Mouse (Mus musculus) liver, adult 2 months (tissue): ENCODE results near the gene Frmd7. TPM values are rescaled to one million over a fixed set of nuclear protein-coding genes. Genes with fewer than 3 reads are reported as not detected.

Experiments used
- DNase-seq: peaks from one replicate; pipeline ENCODE4 v3.0.0-alpha.2; 2011; ENCODE audit warnings: low read depth, low spot score; ENCODE audit errors: extremely low read depth
- H3K27ac ChIP-seq: fragments of 200-500 bp; replicated peaks from 2 replicates; pipeline ENCODE4 v1.5.1; 2012; ENCODE audit warnings: low read depth, mild to moderate bottlenecking, control low read depth, inconsistent platforms, low read length; ENCODE audit not compliant: insufficient read depth
- H3K27me3 ChIP-seq: fragments of 200-500 bp; 2 replicates; pipeline ENCODE4 v1.6.1; 2012; ENCODE audit warnings: mild to moderate bottlenecking, moderate library complexity, low read length, inconsistent platforms; ENCODE audit not compliant: control insufficient read depth, insufficient read depth
- H3K36me3 ChIP-seq: fragments of 200-500 bp; 2 replicates; pipeline ENCODE4 v1.6.1; 2012; ENCODE audit warnings: low read length, inconsistent platforms; ENCODE audit not compliant: control insufficient read depth, insufficient read depth
- H3K4me1 ChIP-seq: fragments of 200-500 bp; 2 replicates; pipeline ENCODE4 v1.6.1; 2011; ENCODE audit warnings: low read length; ENCODE audit not compliant: control insufficient read depth, insufficient read depth
- H3K4me3 ChIP-seq: fragments of 200-500 bp; 2 replicates; pipeline ENCODE4 v1.5.1; 2011; ENCODE audit warnings: low read depth, mild to moderate bottlenecking, control low read depth, low read length, moderate library complexity; ENCODE audit not compliant: insufficient read depth
- H3K79me2 ChIP-seq: fragments of 200-500 bp; 2 replicates; pipeline ENCODE4 v1.6.1; 2012; ENCODE audit warnings: inconsistent platforms, mild to moderate bottlenecking, low read length, moderate library complexity; ENCODE audit not compliant: control insufficient read depth, insufficient read depth
- H3K9ac ChIP-seq: fragments of 200-500 bp; 2 replicates; pipeline ENCODE4 v1.6.1; 2012; ENCODE audit warnings: low read depth, mild to moderate bottlenecking, control low read depth, inconsistent platforms, low read length
- CTCF ChIP-seq: fragments of 200-500 bp; IDR thresholded peaks from 2 replicates; pipeline ENCODE4 v1.5.1; 2011; ENCODE audit warnings: low read depth, low read length, control low read depth
- POLR2A ChIP-seq: fragments of 200-500 bp; IDR thresholded peaks from 2 replicates; pipeline ENCODE4 v1.6.1; 2011; ENCODE audit warnings: low read length, control low read depth; ENCODE audit not compliant: insufficient read depth; ENCODE audit errors: extremely low read depth
- WGBS: fragments of 180-500 bp; shearing (Covaris S2); methylation state at CpG from one replicate; pipeline ENCODE4 v1.1.7; 2018; 5-methylcytosine and 5-hydroxymethylcytosine counted together
- polyA plus RNA-seq: library from polyadenylated mRNA; depleted of rRNA; stranded (reverse); fragments of >200 nt; gene quantifications from 2 replicates; pipeline ENCODE4 v1.2.3, GENCODE M21; 2012; rRNA removed
- total RNA-seq: library from RNA; depleted of rRNA; stranded (reverse); fragments of >200 nt; gene quantifications from 2 replicates; pipeline ENCODE4 v1.2.3, GENCODE M21; 2014; rRNA removed

The Frmd7 gene
- total RNA-seq, result 0.13 TPM in 1 of 2 replicates, not detected in the other
- polyA plus RNA-seq, result not detected in 2 replicates

DNA sequence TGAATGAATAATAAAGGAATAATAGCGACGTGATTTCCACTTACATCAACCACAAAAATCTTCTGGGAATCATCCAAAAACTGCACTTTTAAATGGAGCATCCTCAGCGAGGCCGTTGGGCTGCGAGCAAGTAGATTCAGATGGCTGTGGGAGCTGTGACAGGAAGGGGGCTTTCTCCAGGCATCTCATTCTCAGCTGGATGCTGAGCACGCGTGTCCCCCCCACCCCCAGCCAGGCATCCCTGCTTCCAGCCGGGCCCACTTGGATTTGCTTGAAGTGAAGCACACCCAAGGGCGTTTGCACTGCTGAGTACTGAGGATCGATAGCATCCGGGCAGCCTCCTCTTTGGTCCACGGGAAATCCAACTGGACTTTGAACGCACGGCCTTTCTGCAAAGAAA is at the start of gene Frmd7:
Gene Frmd7 (minus strand): TSS at position 101 of the 400 bp plus-strand sequence.
- no peak within 1 kb of the TSS for H3K4me3 ChIP-seq
- no peaks in the 10 kb centered on the region for H3K79me2 ChIP-seq
- DNase-seq, result peak; percentile 81
- no peak within 1 kb of the TSS for H3K9ac ChIP-seq
- no peaks in the 10 kb centered on the region; the same call in 1 of the 2 replicates for H3K4me1 ChIP-seq
- no peak within 1 kb of the TSS for H3K27ac ChIP-seq
- no peak for TF ChIP-seq CTCF
- TF ChIP-seq POLR2A, result no peak
- 25% methylated on average over 14 of the region's 14 CpGs for WGBS
- H3K36me3 ChIP-seq, result no peaks in the 10 kb centered on the region
- H3K27me3 ChIP-seq, result no peaks in the 10 kb centered on the region

DNA sequence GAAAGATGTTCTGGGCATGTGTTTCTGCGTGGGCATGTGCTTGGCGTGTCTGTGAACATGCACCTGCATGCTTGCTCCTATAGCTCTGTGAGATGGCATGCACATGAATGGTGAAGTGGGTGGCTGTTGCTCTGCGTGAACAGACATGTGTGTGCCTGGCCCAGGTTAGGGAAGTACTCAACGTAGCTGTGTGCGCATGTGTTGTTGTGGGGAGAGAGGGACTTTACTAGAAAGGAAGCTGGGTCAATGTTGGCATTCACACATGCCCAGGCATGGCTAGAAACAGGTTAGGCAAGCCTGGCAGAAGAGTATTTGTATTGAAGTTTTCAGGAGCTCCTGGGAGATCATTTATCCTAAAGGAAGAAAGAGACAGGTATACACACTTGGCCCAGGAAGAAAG is 48.8 kb upstream of the Frmd7 start:
- no peak for DNase-seq
- Histone ChIP-seq H3K4me1 (no peaks in the 10 kb centered on the region), H3K9ac (no peak overlapping the region), H3K79me2 (no peaks in the 10 kb centered on the region), H3K27me3 (no peaks in the 10 kb centered on the region), H3K36me3 (no peaks in the 10 kb centered on the region), H3K27ac (no peak overlapping the region), H3K4me3 (no peak overlapping the region)
- no peak for TF ChIP-seq POLR2A
- no peak for TF ChIP-seq CTCF
- WGBS, result 99% methylated on average over 5 of the region's 5 CpGs

DNA sequence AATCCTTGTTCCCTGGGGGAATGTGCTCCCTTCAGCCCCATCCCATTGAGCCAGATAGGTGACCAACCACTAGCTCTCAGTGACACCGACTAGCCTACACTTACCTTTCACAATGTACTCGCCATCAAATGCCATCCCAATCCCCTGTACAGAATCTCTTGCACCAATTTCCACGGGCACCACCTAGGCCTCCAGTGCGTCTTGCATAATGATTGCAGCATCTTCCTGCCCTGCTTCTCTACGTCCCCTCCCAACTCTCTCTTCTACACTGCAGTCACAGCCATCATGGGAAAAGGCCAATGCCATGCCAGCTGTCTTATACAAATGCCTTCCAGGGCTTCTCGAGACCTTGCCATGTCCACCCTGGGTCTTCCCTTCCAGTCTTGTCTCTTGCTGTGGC is 47.4 kb upstream of the Frmd7 start:
- no peak for DNase-seq
- Histone ChIP-seq H3K79me2 (no peaks in the 10 kb centered on the region), H3K27ac (no peak overlapping the region), H3K9ac (no peak overlapping the region), H3K4me1 (no peaks in the 10 kb centered on the region), H3K27me3 (no peaks in the 10 kb centered on the region), H3K36me3 (no peaks in the 10 kb centered on the region), H3K4me3 (no peak overlapping the region)
- WGBS, result 96% methylated on average over 6 of the region's 6 CpGs
- TF ChIP-seq POLR2A (no peak), CTCF (no peak)

DNA sequence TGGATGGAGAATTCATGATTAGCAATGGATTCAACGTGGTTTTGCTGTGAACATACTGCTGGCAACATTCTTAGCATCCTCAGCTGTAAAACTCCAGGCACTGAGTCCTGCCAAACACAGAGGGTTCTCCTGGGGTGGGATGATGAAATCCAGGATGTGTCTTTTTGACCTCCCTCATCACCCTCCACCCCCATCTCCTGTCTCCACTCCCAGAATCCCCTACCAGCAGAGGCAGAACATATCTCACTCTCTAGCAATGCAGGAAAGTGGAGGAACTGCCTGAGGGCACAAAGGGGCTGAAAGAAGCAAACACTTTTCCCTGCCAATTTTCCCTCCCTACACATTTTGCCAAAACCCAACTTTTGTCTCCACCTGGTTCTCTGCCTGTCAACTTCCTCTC is 46.1 kb upstream of the Frmd7 start:
- Histone ChIP-seq H3K27ac (no peak overlapping the region), H3K4me3 (no peak overlapping the region), H3K36me3 (no peaks in the 10 kb centered on the region), H3K27me3 (no peaks in the 10 kb centered on the region), H3K79me2 (no peaks in the 10 kb centered on the region), H3K9ac (no peak overlapping the region), H3K4me1 (no peaks in the 10 kb centered on the region)
- no peak for TF ChIP-seq POLR2A
- no peak for TF ChIP-seq CTCF
- WGBS, result 33% methylated on average over 1 of the region's 1 CpGs
- DNase-seq, result no peak

DNA sequence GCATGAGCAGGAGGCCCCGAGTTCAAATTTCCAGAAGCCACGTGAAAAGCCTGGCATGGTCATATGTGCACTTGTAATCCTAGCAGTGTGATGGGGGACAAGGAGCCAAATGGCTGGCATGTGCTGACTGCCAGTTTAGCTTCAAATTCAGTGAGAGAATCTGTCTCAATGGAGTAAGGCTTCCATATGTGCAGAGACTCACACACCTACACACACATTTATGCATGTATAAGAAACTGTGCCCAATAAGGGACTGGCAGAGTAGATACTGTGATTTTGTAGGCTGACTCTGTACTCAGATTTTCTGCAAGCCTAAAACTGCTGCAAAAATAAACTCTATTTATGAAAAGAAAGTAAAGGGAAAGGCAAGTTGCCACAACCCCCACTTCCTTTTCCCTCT is 35.9 kb upstream of the Frmd7 start:
- Histone ChIP-seq H3K27me3 (no peaks in the 10 kb centered on the region), H3K4me3 (no peak overlapping the region), H3K79me2 (no peaks in the 10 kb centered on the region), H3K9ac (no peak overlapping the region), H3K36me3 (no peaks in the 10 kb centered on the region), H3K27ac (no peak overlapping the region), H3K4me1 (no peaks in the 10 kb centered on the region)
- TF ChIP-seq POLR2A, result no peak
- no peak for TF ChIP-seq CTCF
- 91% methylated on average over 2 of the region's 2 CpGs for WGBS
- no peak for DNase-seq

DNA sequence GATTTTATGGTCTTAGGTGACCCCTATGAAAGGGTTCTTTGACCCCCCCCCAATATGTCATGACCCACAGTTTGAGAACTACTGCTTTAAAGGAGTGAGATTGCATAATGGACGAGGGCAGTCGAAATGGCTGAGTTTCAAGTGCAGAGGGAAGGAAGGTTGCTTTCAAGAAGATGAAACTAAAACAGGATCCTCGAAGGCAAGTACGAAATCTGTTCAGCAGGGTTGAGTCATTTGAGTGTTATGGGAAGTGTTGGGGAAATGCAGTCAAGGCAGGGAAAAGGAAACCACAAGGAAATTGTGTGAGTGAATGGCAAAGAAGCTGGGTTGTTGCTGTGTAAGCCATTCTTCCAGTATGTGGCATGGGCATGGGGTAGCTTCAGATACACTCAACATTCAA is 29.6 kb upstream of the Frmd7 start:
- no peak overlapping the region for H3K27ac ChIP-seq
- H3K79me2 ChIP-seq, result no peaks in the 10 kb centered on the region
- no peaks in the 10 kb centered on the region for H3K27me3 ChIP-seq
- no peak overlapping the region for H3K4me3 ChIP-seq
- no peak overlapping the region for H3K9ac ChIP-seq
- no peaks in the 10 kb centered on the region for H3K4me1 ChIP-seq
- H3K36me3 ChIP-seq, result no peaks in the 10 kb centered on the region
- DNase-seq, result no peak
- TF ChIP-seq POLR2A (no peak), CTCF (no peak)
- 84% methylated on average over 4 of the region's 4 CpGs for WGBS
